Mouse (Mus musculus): Measurements from ENCODE around the gene Map3k13. TPM values are rescaled to one million over a fixed set of nuclear protein-coding genes. Genes with fewer than 3 reads are reported as not detected.
A peak's percentile ranks its signal among the peaks of the same experiment; 100 is the strongest.

Gene Map3k13
- polyA plus RNA-seq, 1 experiment = 2.3 TPM

GRCm38 (mm10) chr16:21834866-21835583, 40.9 kb downstream of the Map3k13 start:
- H3K4me3 ChIP-seq (ENCODE audit: control insufficient read depth, insufficient read depth, low read length) = no peak overlapping the region
- WGBS = 61% methylated on average over 8 of the region's 8 CpGs
- TF ChIP-seq POLR2A (IDR thresholded peaks at IDR 0.05; ENCODE audit: control insufficient read depth, extremely low read depth, insufficient read depth, low read length, poor library complexity) (no peak), CTCF (IDR thresholded peaks at IDR 0.05; ENCODE audit: borderline replicate concordance, control insufficient read depth, extremely low read depth, insufficient read depth, low read length, poor library complexity) (no peak)
- H3K36me3 ChIP-seq (ENCODE audit: control insufficient read depth, insufficient read depth, low read length) = no peaks in the 10 kb centered on the region
- peak overlapping the region; percentile 98 for H3K27ac ChIP-seq (ENCODE audit: control insufficient read depth, insufficient read depth, low read length)
- H3K4me1 ChIP-seq (replicated peaks; ENCODE audit: control insufficient read depth, insufficient read depth, low read length) = peaks cover 40% of the 10 kb centered on the region
- DNase-seq = no peak
- H3K27me3 ChIP-seq (ENCODE audit: control insufficient read depth, insufficient read depth, low read length) = no peaks in the 10 kb centered on the region

DNA sequence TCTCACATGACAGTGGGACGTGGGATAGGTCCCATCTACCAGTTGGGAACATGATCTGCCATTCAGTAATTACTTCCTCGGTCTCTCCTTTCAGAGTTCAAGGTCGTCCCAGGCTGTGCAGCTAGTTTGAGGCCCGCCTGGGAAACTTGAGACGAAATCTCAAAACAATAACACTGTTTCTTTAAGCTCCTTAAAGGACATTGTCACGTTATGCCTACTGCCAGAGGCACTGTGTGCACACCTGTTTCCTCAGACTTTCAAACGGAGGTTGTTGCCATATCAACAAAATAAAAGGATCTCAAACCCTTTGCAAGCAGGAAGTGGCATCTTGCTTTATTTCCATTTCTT, 41.4 kb downstream of the Map3k13 start:
- WGBS = 9% methylated on average over 7 of the region's 7 CpGs
- peak; percentile 50 for DNase-seq
- peak overlapping the region; percentile 98 for H3K27ac ChIP-seq (ENCODE audit: control insufficient read depth, insufficient read depth, low read length)

DNA sequence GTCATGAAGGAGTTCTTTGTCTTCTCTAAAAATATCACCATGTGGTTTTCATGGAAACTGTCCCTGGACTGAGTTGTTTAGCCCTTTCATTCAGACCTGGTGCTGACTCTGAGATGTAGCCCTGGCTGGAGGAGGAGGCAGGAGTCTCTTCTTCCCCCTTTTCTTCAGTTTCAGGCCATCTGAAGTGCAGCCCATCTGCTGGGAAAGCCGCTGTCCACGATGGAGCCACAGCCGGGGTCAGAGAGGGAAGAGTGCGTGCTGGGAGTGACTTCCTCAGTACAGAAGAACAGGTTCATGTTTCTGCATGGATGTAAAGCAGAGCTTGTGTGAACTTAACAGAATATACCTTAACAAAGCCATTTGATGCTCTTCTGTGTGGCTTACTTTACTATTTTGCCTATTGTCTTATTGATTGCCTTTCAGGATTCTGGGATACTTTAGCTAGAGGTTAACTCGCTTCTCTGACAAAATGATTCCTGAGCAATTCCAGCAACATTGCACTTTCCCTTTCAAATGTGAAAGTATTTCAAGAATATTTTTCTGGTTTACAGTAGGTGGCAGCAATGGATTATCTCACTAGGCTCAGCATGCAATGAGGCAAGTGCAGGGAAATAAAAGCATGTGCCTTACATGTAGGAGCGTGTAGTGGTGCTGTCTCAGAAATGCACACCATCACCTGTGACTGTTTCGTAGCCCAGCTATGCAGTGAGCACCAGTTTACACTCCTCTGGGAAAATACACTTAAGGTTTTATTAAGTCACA, 42.3 kb downstream of the Map3k13 start:
- no peaks in the 10 kb centered on the region for H3K27me3 ChIP-seq (ENCODE audit: control insufficient read depth, insufficient read depth, low read length)
- TF ChIP-seq POLR2A (IDR thresholded peaks at IDR 0.05; ENCODE audit: control insufficient read depth, extremely low read depth, insufficient read depth, low read length, poor library complexity) (no peak), CTCF (IDR thresholded peaks at IDR 0.05; ENCODE audit: borderline replicate concordance, control insufficient read depth, extremely low read depth, insufficient read depth, low read length, poor library complexity) (no peak)
- H3K4me3 ChIP-seq (ENCODE audit: control insufficient read depth, insufficient read depth, low read length) = peak overlapping the region; percentile 1; the same call in 1 of the 2 replicates
- no peaks in the 10 kb centered on the region for H3K36me3 ChIP-seq (ENCODE audit: control insufficient read depth, insufficient read depth, low read length)
- H3K4me1 ChIP-seq (replicated peaks; ENCODE audit: control insufficient read depth, insufficient read depth, low read length) = peaks cover 36% of the 10 kb centered on the region
- H3K27ac ChIP-seq (ENCODE audit: control insufficient read depth, insufficient read depth, low read length) = peak overlapping the region; percentile 96
- peak; percentile 46 for DNase-seq
- 16% methylated on average over 7 of the region's 7 CpGs for WGBS

More for the DNA sequence above, 41.4 kb downstream of the Map3k13 start:
- Histone ChIP-seq H3K4me1 (replicated peaks; ENCODE audit: control insufficient read depth, insufficient read depth, low read length) (peaks cover 40% of the 10 kb centered on the region), H3K27me3 (ENCODE audit: control insufficient read depth, insufficient read depth, low read length) (no peaks in the 10 kb centered on the region), H3K4me3 (ENCODE audit: control insufficient read depth, insufficient read depth, low read length) (no peak overlapping the region), H3K36me3 (ENCODE audit: control insufficient read depth, insufficient read depth, low read length) (no peaks in the 10 kb centered on the region)
- TF ChIP-seq CTCF (IDR thresholded peaks at IDR 0.05; ENCODE audit: borderline replicate concordance, control insufficient read depth, extremely low read depth, insufficient read depth, low read length, poor library complexity) (no peak), POLR2A (IDR thresholded peaks at IDR 0.05; ENCODE audit: control insufficient read depth, extremely low read depth, insufficient read depth, low read length, poor library complexity) (no peak)

DNA sequence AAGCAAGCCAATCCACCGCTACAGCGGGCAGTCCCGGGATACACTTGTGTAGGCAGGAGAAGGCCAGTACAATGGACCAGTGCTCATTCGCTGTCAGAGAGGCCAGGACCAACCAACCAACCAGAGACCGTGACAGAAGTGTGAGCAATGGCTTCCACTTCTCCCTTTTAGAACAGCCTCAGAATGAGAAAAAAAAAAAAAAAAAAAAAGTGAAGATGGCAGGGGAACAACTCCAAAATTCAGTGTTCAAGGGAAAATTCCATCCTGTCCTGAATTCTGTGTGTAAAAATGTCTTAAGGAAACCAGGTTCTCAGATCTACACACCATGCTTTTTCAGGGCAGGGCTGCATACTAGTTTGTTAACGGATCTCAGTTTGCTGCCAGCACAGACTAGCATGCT, 43.5 kb downstream of the Map3k13 start:
- no peak for TF ChIP-seq POLR2A (IDR thresholded peaks at IDR 0.05; ENCODE audit: control insufficient read depth, extremely low read depth, insufficient read depth, low read length, poor library complexity)
- no peak for TF ChIP-seq CTCF (IDR thresholded peaks at IDR 0.05; ENCODE audit: borderline replicate concordance, control insufficient read depth, extremely low read depth, insufficient read depth, low read length, poor library complexity)
- Histone ChIP-seq H3K36me3 (ENCODE audit: control insufficient read depth, insufficient read depth, low read length) (no peaks in the 10 kb centered on the region), H3K27ac (ENCODE audit: control insufficient read depth, insufficient read depth, low read length) (no peak overlapping the region), H3K4me1 (replicated peaks; ENCODE audit: control insufficient read depth, insufficient read depth, low read length) (peaks cover 26% of the 10 kb centered on the region), H3K27me3 (ENCODE audit: control insufficient read depth, insufficient read depth, low read length) (no peaks in the 10 kb centered on the region), H3K4me3 (ENCODE audit: control insufficient read depth, insufficient read depth, low read length) (no peak overlapping the region)
- no peak for DNase-seq
- WGBS = 95% methylated on average over 6 of the region's 6 CpGs

DNA sequence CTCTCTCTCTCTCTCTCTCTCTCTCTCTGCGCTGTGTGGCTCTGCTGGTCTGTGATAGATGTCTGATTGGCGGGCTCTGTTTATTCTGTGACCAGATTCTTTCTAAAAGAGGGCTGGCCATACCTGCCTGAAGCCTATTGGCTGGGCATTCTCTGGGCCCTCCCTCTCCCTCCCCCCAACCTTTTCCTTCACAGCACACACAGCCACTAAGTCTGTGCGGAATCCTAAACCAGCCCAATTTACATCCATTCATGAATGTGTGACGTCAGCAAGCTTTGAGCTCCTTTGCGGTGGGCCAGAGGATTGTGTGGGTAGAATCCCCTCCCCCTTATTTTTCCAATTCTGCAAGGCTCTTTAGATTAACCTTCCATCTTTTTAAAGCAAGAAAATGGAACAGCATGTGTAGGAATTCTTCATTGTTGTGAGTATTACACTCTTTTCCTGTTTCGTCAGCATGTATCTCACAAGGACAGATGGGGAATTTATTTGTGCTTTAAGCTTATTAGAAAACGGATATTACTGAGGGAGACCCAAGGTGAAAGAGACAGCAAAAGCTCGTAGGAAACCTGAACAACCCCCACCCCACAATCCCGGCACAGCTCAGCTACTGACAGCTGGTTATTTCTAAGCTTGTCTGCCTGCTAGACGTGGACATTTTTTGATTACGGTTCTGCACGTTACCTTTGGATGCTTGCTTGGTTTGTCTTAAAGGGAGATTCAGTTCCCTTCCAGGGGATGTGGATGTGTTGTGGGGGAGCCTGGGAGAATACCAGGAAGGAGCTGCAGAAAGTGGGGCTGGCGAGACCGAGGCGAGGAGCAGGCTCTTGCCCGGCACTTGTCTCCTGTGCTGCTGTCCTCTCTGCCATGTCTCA, 51.9 kb downstream of the Map3k13 start:
- Histone ChIP-seq H3K4me3 (ENCODE audit: control insufficient read depth, insufficient read depth, low read length) (peak overlapping the region; percentile 35), H3K27ac (ENCODE audit: control insufficient read depth, insufficient read depth, low read length) (no peak overlapping the region), H3K36me3 (ENCODE audit: control insufficient read depth, insufficient read depth, low read length) (no peaks in the 10 kb centered on the region), H3K27me3 (ENCODE audit: control insufficient read depth, insufficient read depth, low read length) (no peaks in the 10 kb centered on the region), H3K4me1 (replicated peaks; ENCODE audit: control insufficient read depth, insufficient read depth, low read length) (no peaks in the 10 kb centered on the region; the same call in none of the 2 replicates)
- DNase-seq = peak; percentile 56
- 5% methylated on average over 16 of the region's 16 CpGs for WGBS
- no peak for TF ChIP-seq POLR2A (IDR thresholded peaks at IDR 0.05; ENCODE audit: control insufficient read depth, extremely low read depth, insufficient read depth, low read length, poor library complexity)
- no peak for TF ChIP-seq CTCF (IDR thresholded peaks at IDR 0.05; ENCODE audit: borderline replicate concordance, control insufficient read depth, extremely low read depth, insufficient read depth, low read length, poor library complexity)

DNA sequence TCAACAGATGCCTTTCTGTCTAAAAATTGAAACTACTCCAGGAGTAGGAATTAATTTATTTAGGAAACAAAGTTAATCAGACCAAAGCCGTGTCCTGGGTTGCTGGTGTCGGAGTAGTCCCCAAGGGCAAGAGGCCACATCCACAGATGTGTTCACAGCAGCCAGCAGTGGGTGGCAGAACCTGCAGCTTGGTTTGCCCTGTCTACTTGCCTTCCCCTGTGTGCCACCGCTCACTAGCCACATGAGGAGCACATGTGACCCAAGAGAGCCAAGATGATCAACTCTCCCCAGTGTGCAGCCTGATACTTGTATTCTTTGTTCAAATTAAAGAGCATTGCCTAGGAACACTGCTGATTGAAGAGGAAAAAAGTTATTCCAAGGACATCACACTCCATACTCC, 54.3 kb downstream of the Map3k13 start:
- TF ChIP-seq POLR2A (IDR thresholded peaks at IDR 0.05; ENCODE audit: control insufficient read depth, extremely low read depth, insufficient read depth, low read length, poor library complexity) (no peak), CTCF (IDR thresholded peaks at IDR 0.05; ENCODE audit: borderline replicate concordance, control insufficient read depth, extremely low read depth, insufficient read depth, low read length, poor library complexity) (no peak)
- H3K4me1 ChIP-seq (replicated peaks; ENCODE audit: control insufficient read depth, insufficient read depth, low read length) = no peaks in the 10 kb centered on the region; the same call in 1 of the 2 replicates
- DNase-seq = no peak
- H3K27ac ChIP-seq (ENCODE audit: control insufficient read depth, insufficient read depth, low read length) = no peak overlapping the region
- no peaks in the 10 kb centered on the region for H3K27me3 ChIP-seq (ENCODE audit: control insufficient read depth, insufficient read depth, low read length)
- WGBS = 96% methylated on average over 3 of the region's 3 CpGs
- H3K36me3 ChIP-seq (ENCODE audit: control insufficient read depth, insufficient read depth, low read length) = no peaks in the 10 kb centered on the region
- no peak overlapping the region for H3K4me3 ChIP-seq (ENCODE audit: control insufficient read depth, insufficient read depth, low read length)
